9 mouse cellular contexts compared by ENCODE assay signal in the genomic region with DNA sequence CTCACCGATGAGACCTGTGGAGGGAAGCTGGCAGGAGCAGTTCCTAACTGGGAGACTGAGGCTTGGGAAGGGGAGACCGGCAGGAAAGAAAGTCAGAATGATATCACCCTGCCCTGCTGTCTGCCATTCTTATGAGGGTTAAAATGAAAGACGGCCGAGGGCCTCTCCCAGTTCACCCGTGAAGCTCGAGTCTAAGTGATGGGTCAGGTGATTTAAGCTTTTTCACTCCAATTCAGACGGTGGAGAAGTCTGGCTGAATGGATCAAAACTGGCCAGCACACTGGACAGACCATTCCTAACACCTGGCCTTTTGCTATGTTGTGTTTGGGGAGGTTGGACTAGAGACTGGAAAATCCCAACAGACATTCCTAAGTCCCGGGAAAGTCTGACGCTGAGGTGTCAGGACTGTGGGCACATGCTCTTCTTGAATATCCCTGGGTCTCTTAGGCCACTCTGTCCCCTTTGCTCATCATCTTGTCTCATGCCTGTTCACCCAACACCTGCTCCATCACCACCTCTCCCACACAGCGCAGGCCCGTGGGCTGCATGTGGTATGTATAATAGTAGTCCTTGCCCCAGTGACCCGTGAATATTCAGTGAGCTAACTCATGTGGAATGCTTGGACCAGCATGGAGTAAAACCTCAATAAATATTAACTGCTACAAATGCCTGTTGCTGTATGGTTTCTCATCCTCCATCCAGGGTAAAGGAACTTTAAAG. TPM values are rescaled to one million over a fixed set of nuclear protein-coding genes. Genes with fewer than 3 reads are reported as not detected.
DNase-seq lines count a peak whose midpoint lies in the region; ATAC-seq lines count a peak whose summit lies in the region.
"Had no signal": no experiment of that assay in that cellular context is flagged by ENCODE, and none has a peak within 500 bp of the region (broad histone marks: within the 10 kb centered on the region; RNA-seq: fewer than 3 reads in every experiment).

No protein-coding gene starts in this region.

- H3K27ac ChIP-seq in heart, embryonic 16.5 days (ENCODE audit: low read length), result peak overlapping the region; percentile 100
- no peak overlapping the region for H3K27ac ChIP-seq in limb, embryonic 11.5 days (replicated peaks; ENCODE audit: low read depth, low read length)
- peak overlapping the region; percentile 78 for H3K27ac ChIP-seq in neural tube, embryonic 15.5 days (replicated peaks)

- no peak for ATAC-seq in heart, embryonic 16.5 days (replicated peaks; ENCODE audit: extremely low read depth, insufficient read depth, low FRiP score)
- no peak for ATAC-seq in limb, embryonic 11.5 days (ENCODE audit: insufficient number of reproducible peaks, low FRiP score, low TSS enrichment, low read depth)
- 0 out of 2 replicates have a peak, but pooled peaks have one; percentile 2 for ATAC-seq in neural tube, embryonic 15.5 days (ENCODE audit: low FRiP score)

- H3K27me3 ChIP-seq in heart, embryonic 16.5 days (ENCODE audit: control insufficient read depth, insufficient read depth, low read length), result no peaks in the 10 kb centered on the region
- no peaks in the 10 kb centered on the region for H3K27me3 ChIP-seq in limb, embryonic 11.5 days (ENCODE audit: control insufficient read depth, insufficient read depth, low read length)
- H3K27me3 ChIP-seq in neural tube, embryonic 15.5 days (replicated peaks), result no peaks in the 10 kb centered on the region

- no peaks in the 10 kb centered on the region for H3K9me3 ChIP-seq in heart, embryonic 16.5 days (replicated peaks; ENCODE audit: control insufficient read depth, low read length)
- no peaks in the 10 kb centered on the region for H3K9me3 ChIP-seq in limb, embryonic 11.5 days (ENCODE audit: control insufficient read depth, low read length)
- H3K9me3 ChIP-seq in neural tube, embryonic 15.5 days (replicated peaks), result no peaks in the 10 kb centered on the region

- DNase-seq in adrenal gland, adult 2 months, result peak; percentile 23
- no peak for DNase-seq in adrenal gland, adult 18-20 months (ENCODE audit: low spot score in 2 of 2)
- peak; percentile 88 for DNase-seq in Muller cell, postnatal 12 days (ENCODE audit: inconsistent ontology term)
- no peak for DNase-seq in limb, embryonic 11.5 days (ENCODE audit: low spot score)
- DNase-seq in gastrocnemius, postnatal 10 days, result no peak
- no peak for DNase-seq in spleen, postnatal 14 days (ENCODE audit: low spot score in 2 of 2)

- peak overlapping the region; percentile 49 for H3K4me3 ChIP-seq in heart, embryonic 16.5 days (ENCODE audit: low read length)
- peak overlapping the region; percentile 35 for H3K4me3 ChIP-seq in limb, embryonic 11.5 days (ENCODE audit: low read depth, low read length)
- peak overlapping the region; percentile 43 for H3K4me3 ChIP-seq in neural tube, embryonic 15.5 days (replicated peaks)

- H3K4me2 ChIP-seq in heart, embryonic 16.5 days (ENCODE audit: low read depth, low read length), result peak overlapping the region; percentile 65
- H3K4me2 ChIP-seq in limb, embryonic 11.5 days (ENCODE audit: low read depth, severe bottlenecking), result peak overlapping the region; percentile 76
- H3K4me2 ChIP-seq in neural tube, embryonic 15.5 days, result peak overlapping the region; percentile 76

- WGBS in heart, embryonic 16.5 days, result 10% methylated on average over 12 of the region's 12 CpGs
- WGBS in limb, embryonic 11.5 days, result 29% methylated on average over 12 of the region's 12 CpGs
- 27% methylated on average over 12 of the region's 12 CpGs for WGBS in neural tube, embryonic 15.5 days

- H3K4me1 ChIP-seq in heart, embryonic 16.5 days (ENCODE audit: control insufficient read depth, insufficient read depth, low read length), result peaks cover 66% of the 10 kb centered on the region
- peaks cover 8% of the 10 kb centered on the region; the same call in 1 of the 2 replicates for H3K4me1 ChIP-seq in limb, embryonic 11.5 days (ENCODE audit: control insufficient read depth, insufficient read depth, low read length)
- peaks cover 41% of the 10 kb centered on the region for H3K4me1 ChIP-seq in neural tube, embryonic 15.5 days

- no peaks in the 10 kb centered on the region for H3K36me3 ChIP-seq in heart, embryonic 16.5 days (ENCODE audit: control insufficient read depth, insufficient read depth)
- no peaks in the 10 kb centered on the region for H3K36me3 ChIP-seq in limb, embryonic 11.5 days (ENCODE audit: control insufficient read depth, insufficient read depth, low read length)
- H3K36me3 ChIP-seq in neural tube, embryonic 15.5 days, result no peaks in the 10 kb centered on the region

- peak overlapping the region; percentile 73 for H3K9ac ChIP-seq in heart, embryonic 16.5 days (ENCODE audit: low read length)
- H3K9ac ChIP-seq in limb, embryonic 11.5 days (ENCODE audit: low read length), result peak overlapping the region; percentile 45; the same call in 1 of the 2 replicates
- H3K9ac ChIP-seq in neural tube, embryonic 15.5 days (replicated peaks), result peak overlapping the region; percentile 47

RNA-seq across cellular contexts. Expression of a gene that starts 11.4 kb away (rescaled TPM):
- total RNA-seq in adrenal gland, adult 2 months (2021), result not detected
- polyA plus RNA-seq in adrenal gland, adult 2 months (2012; rRNA removed), result 0.07 and 0.08 TPM in 2 replicates
- not detected for total RNA-seq in adrenal gland, adult 18-20 months (2021)
- polyA plus RNA-seq in heart, embryonic 16.5 days (2015; fragmentation: Nextera tagmentation; extraction: Ambion mirVana), result 0.31 and 0.46 TPM in 2 replicates
- polyA plus RNA-seq in limb, embryonic 11.5 days (2014; fragmentation: Nextera tagmentation; extraction: Ambion mirVana), result not detected in 2 replicates
- 0.87 and 0.89 TPM in 2 replicates for polyA plus RNA-seq in neural tube, embryonic 15.5 days (2015; fragmentation: Nextera tagmentation; extraction: Ambion mirVana)
- under 1 TPM in 1 of 2 experiments, not detected in 1; 0.16 TPM for total RNA-seq in gastrocnemius, postnatal 10 days (2021)
- total RNA-seq: heart, postnatal 10 days had no signal

RNA-seq across cellular contexts. Expression of a gene that starts 20.8 kb away (rescaled TPM):
- total RNA-seq in adrenal gland, adult 2 months (2021), result 10 to 100 TPM; 20.3 to 55.2 TPM
- polyA plus RNA-seq in adrenal gland, adult 2 months (2012; rRNA removed), result 18.9 and 25.1 TPM in 2 replicates
- 10 to 100 TPM; 23.1 to 32.7 TPM for total RNA-seq in adrenal gland, adult 18-20 months (2021)
- 49.5 and 50.9 TPM in 2 replicates for polyA plus RNA-seq in heart, embryonic 16.5 days (2015; fragmentation: Nextera tagmentation; extraction: Ambion mirVana)
- polyA plus RNA-seq in limb, embryonic 11.5 days (2014; fragmentation: Nextera tagmentation; extraction: Ambion mirVana), result 21.3 and 22.1 TPM in 2 replicates
- 20.6 and 29.3 TPM in 2 replicates for polyA plus RNA-seq in neural tube, embryonic 15.5 days (2015; fragmentation: Nextera tagmentation; extraction: Ambion mirVana)
- total RNA-seq in gastrocnemius, postnatal 10 days (2021), result 10 to 100 TPM; 25.0 to 30.4 TPM

Comparison
In these comparisons a context has a peak if more than half of its experiments do, and no peak if none do; other contexts are left out.
1. DNase-seq: peak in adrenal gland, adult 2 months (single experiment) and Muller cell, postnatal 12 days (single experiment); none in adrenal gland, adult 18-20 months (0 of 2), limb, embryonic 11.5 days (single experiment), gastrocnemius, postnatal 10 days (single experiment) and spleen, postnatal 14 days (0 of 2).
2. Peak in every context shown above with its lines, with median percentiles within 50 percentile points of each other: H3K4me2 ChIP-seq, H3K4me3 ChIP-seq and H3K9ac ChIP-seq.